Mouse (Mus musculus) intestine, postnatal 0 days (tissue): ENCODE measurements around the gene Sirt5. TPM values are rescaled to one million over a fixed set of nuclear protein-coding genes. Genes with fewer than 3 reads are reported as not detected.

Experiments used
- ATAC-seq: fragments of 200-750 bp; cut with Nextera tagmentation; 2 replicates; pipeline ENCODE4 v1.8.0; 2017; ENCODE audit warnings: mild to moderate bottlenecking, moderate TSS enrichment, moderate library complexity
- H3K27ac ChIP-seq: fragments of 300-500 bp; sonication (generic); 2 replicates; pipeline ENCODE4 v1.5.1; 2014; ENCODE audit warnings: mild to moderate bottlenecking, low read depth, low read length, moderate library complexity
- H3K27me3 ChIP-seq: fragments of 300-500 bp; sonication (generic); replicated peaks from 2 replicates; pipeline ENCODE4 v1.6.1; 2014; ENCODE audit warnings: low read length, mixed read lengths; ENCODE audit not compliant: control insufficient read depth, insufficient read depth
- H3K36me3 ChIP-seq: fragments of 300-500 bp; sonication (generic); 2 replicates; pipeline ENCODE4 v1.6.1; 2014; ENCODE audit warnings: mild to moderate bottlenecking, moderate library complexity; ENCODE audit not compliant: control insufficient read depth, insufficient read depth
- H3K4me1 ChIP-seq: fragments of 300-500 bp; sonication (generic); replicated peaks from 2 replicates; pipeline ENCODE4 v1.6.1; 2014; ENCODE audit warnings: antibody characterized with exemption, low read length, mixed read lengths; ENCODE audit not compliant: control insufficient read depth, insufficient read depth
- H3K4me2 ChIP-seq: fragments of 300-500 bp; sonication (generic); replicated peaks from 2 replicates; pipeline ENCODE4 v1.6.1; 2014; ENCODE audit warnings: low read depth, mild to moderate bottlenecking, moderate library complexity
- H3K4me3 ChIP-seq: fragments of 300-500 bp; sonication (generic); 2 replicates; pipeline ENCODE4 v1.5.1; 2014; ENCODE audit warnings: low read depth, low read length
- H3K9ac ChIP-seq: fragments of 300-500 bp; sonication (generic); 2 replicates; pipeline ENCODE4 v1.6.1; 2014; ENCODE audit warnings: mild to moderate bottlenecking, low read depth, low read length
- H3K9me3 ChIP-seq: fragments of 300-500 bp; sonication (generic); 2 replicates; pipeline ENCODE4 v1.6.1; 2016; ENCODE audit warnings: mixed run types; ENCODE audit not compliant: control insufficient read depth
- CTCF ChIP-seq: sonication (generic); IDR thresholded peaks from 2 replicates; pipeline ENCODE4 v1.5.1; 2016; ENCODE audit warnings: low read depth, mild to moderate bottlenecking, control low read depth, antibody characterized with exemption, moderate library complexity
- WGBS: fragments of 180-500 bp; shearing (Covaris S2); extraction: QIAGEN DNeasy Blood & Tissue Kit; methylation state at CpG from one replicate; pipeline ENCODE4 v1.1.7; 2014; 5-methylcytosine and 5-hydroxymethylcytosine counted together
- polyA plus RNA-seq: library from polyadenylated mRNA; unstranded; fragments of >200 nt; fragmentation: Nextera tagmentation; extraction: Ambion mirVana; gene quantifications from 2 replicates; pipeline ENCODE4 v1.2.1, GENCODE M21; 2015

Gene Sirt5
- polyA plus RNA-seq, 1 experiment from 2014 or later = 10.2 TPM

GRCm38 (mm10) chr13:43350489-43351169 is 14.7 kb upstream of the Sirt5 start:
- no peak overlapping the region for H3K4me3 ChIP-seq
- H3K4me1 ChIP-seq = no peaks in the 10 kb centered on the region
- no peaks in the 10 kb centered on the region for H3K9me3 ChIP-seq
- no peak for TF ChIP-seq CTCF
- no peak overlapping the region for H3K9ac ChIP-seq
- H3K27ac ChIP-seq = no peak overlapping the region
- ATAC-seq = no peak
- H3K27me3 ChIP-seq = no peaks in the 10 kb centered on the region
- H3K36me3 ChIP-seq = no peaks in the 10 kb centered on the region
- no peak overlapping the region for H3K4me2 ChIP-seq
- WGBS = 54% methylated on average over 9 of the region's 9 CpGs

DNA sequence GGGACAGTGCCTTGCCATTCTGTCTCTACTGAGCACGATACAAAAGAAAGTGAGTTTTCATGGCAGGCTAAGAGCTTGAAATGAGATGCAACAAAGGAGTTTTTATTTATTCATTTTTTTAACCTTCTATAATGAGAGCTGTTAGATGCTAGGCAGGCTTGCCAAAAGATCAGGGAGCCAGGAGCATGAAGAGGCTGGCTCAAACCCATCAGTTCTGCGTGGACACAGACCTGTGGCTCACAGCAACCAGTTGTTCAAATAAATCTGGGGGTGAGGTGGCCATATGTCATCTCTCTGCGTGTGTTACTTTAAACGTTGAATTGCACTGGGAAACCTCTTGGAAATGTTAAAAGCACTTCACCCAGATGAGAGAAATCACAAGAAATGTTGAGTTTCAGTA is 11.9 kb upstream of the Sirt5 start:
- no peak for ATAC-seq
- no peak for TF ChIP-seq CTCF
- H3K9ac ChIP-seq = no peak overlapping the region
- H3K4me3 ChIP-seq = no peak overlapping the region
- no peaks in the 10 kb centered on the region for H3K4me1 ChIP-seq
- no peaks in the 10 kb centered on the region for H3K27me3 ChIP-seq
- no peak overlapping the region for H3K27ac ChIP-seq
- H3K9me3 ChIP-seq = no peaks in the 10 kb centered on the region
- H3K36me3 ChIP-seq = no peaks in the 10 kb centered on the region
- no peak overlapping the region for H3K4me2 ChIP-seq
- WGBS = 63% methylated on average over 4 of the region's 4 CpGs

DNA sequence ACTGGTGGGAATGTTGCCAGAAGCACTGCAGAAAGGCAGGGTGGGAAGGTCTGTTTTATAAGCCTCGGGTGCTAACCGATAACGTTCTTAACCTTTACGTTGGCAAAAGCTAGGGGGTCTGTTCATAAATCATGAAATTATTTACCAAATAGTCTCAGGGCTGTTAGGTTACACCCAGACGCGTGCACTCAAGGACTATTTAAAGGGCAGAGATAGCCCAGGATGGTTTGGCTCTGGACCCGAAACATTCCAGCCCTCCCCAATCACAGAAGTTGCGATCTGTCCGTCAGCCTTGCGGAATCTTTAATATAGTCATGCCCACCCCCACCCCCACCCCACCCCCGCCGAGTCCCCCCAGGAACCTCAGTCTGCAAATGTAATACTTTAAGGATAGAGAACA is 10.9 kb upstream of the Sirt5 start:
- 58% methylated on average over 12 of the region's 12 CpGs for WGBS
- no peaks in the 10 kb centered on the region for H3K4me1 ChIP-seq
- H3K27me3 ChIP-seq = no peaks in the 10 kb centered on the region
- no peaks in the 10 kb centered on the region for H3K9me3 ChIP-seq
- no peak overlapping the region for H3K27ac ChIP-seq
- TF ChIP-seq CTCF = no peak
- no peak for ATAC-seq
- no peak overlapping the region for H3K4me2 ChIP-seq
- no peaks in the 10 kb centered on the region for H3K36me3 ChIP-seq
- no peak overlapping the region for H3K4me3 ChIP-seq
- no peak overlapping the region for H3K9ac ChIP-seq

GRCm38 (mm10) chr13:43356346-43357125 is 8.8 kb upstream of the Sirt5 start:
- ATAC-seq = no peak
- no peak overlapping the region for H3K27ac ChIP-seq
- H3K9me3 ChIP-seq = no peaks in the 10 kb centered on the region
- H3K4me1 ChIP-seq = no peaks in the 10 kb centered on the region
- no peak overlapping the region for H3K4me2 ChIP-seq
- no peak overlapping the region for H3K4me3 ChIP-seq
- TF ChIP-seq CTCF = no peak
- H3K9ac ChIP-seq = no peak overlapping the region
- H3K27me3 ChIP-seq = no peaks in the 10 kb centered on the region
- 93% methylated on average over 14 of the region's 14 CpGs for WGBS
- no peaks in the 10 kb centered on the region for H3K36me3 ChIP-seq

DNA sequence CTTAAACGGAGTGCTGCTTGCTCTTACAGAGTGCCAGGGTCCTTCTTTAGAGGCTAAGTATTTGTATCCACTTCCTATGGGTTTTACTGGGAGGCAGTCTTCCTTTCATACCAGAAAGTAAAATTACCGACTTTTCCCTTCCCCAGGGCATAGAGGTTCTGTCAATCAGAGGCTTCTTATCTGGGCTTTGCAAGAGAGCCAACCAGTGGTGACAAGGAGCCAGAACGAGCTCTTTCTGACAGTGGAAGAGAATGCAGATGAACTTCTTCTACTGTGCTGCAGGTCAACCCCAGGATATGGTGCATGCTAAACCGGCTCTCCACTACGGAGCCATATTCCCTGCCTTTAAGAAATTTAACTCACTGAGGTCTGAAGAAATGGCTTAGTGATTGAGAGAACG is 4.8 kb upstream of the Sirt5 start:
- H3K27ac ChIP-seq = no peak overlapping the region
- no peak overlapping the region for H3K4me3 ChIP-seq
- H3K36me3 ChIP-seq = no peaks in the 10 kb centered on the region
- no peak overlapping the region for H3K9ac ChIP-seq
- H3K9me3 ChIP-seq = no peaks in the 10 kb centered on the region
- H3K27me3 ChIP-seq = no peaks in the 10 kb centered on the region
- no peak for TF ChIP-seq CTCF
- no peak overlapping the region for H3K4me2 ChIP-seq
- ATAC-seq = no peak
- no peaks in the 10 kb centered on the region for H3K4me1 ChIP-seq
- WGBS = 67% methylated on average over 6 of the region's 6 CpGs

GRCm38 (mm10) chr13:43362353-43362752 is 2.9 kb upstream of the Sirt5 start:
- no peaks in the 10 kb centered on the region for H3K27me3 ChIP-seq
- H3K9me3 ChIP-seq = no peaks in the 10 kb centered on the region
- no peaks in the 10 kb centered on the region for H3K4me1 ChIP-seq
- no peak for ATAC-seq
- 80% methylated on average over 9 of the region's 9 CpGs for WGBS
- no peak for TF ChIP-seq CTCF
- no peak overlapping the region for H3K4me2 ChIP-seq
- no peaks in the 10 kb centered on the region for H3K36me3 ChIP-seq
- H3K27ac ChIP-seq = no peak overlapping the region
- no peak overlapping the region for H3K9ac ChIP-seq
- H3K4me3 ChIP-seq = no peak overlapping the region
